Mouse (Mus musculus): Measurements from ENCODE around the gene Secisbp2. TPM values are rescaled to one million over a fixed set of nuclear protein-coding genes. Genes with fewer than 3 reads are reported as not detected.

Secisbp2 gene
- polyA plus RNA-seq, 1 experiment, result 23.4 TPM

GRCm38 (mm10) chr13:51643924-51644828 is 7.3 kb upstream of the Secisbp2 start:
- H3K4me3 ChIP-seq (ENCODE audit: insufficient read depth, low read depth, low read length), result peak overlapping the region; percentile 82
- no peak for DNase-seq
- peaks cover 8% of the 10 kb centered on the region; the same call in 1 of the 2 replicates for H3K4me1 ChIP-seq (ENCODE audit: control insufficient read depth, insufficient read depth, low read length)
- peak overlapping the region; percentile 81 for H3K27ac ChIP-seq (ENCODE audit: insufficient read depth, low read depth, low read length)
- H3K36me3 ChIP-seq (ENCODE audit: control insufficient read depth, insufficient read depth, low read length), result no peaks in the 10 kb centered on the region
- TF ChIP-seq CTCF (conservative IDR thresholded peaks at IDR 0.05; ENCODE audit: insufficient read depth, insufficient read length, low read depth, low read length), result no peak
- no peak for TF ChIP-seq POLR2A (IDR thresholded peaks at IDR 0.05; ENCODE audit: low read depth, low read length)
- WGBS, result 33% methylated on average over 20 of the region's 20 CpGs
- no peaks in the 10 kb centered on the region for H3K27me3 ChIP-seq (replicated peaks; ENCODE audit: control insufficient read depth, insufficient read depth, low read length)

GRCm38 (mm10) chr13:51644829-51645789 is 6.4 kb upstream of the Secisbp2 start, which contains the start of gene Cks2:
Gene Cks2, plus strand, starts transcription at chr13:51645232.
- peak; percentile 99 for DNase-seq
- H3K4me1 ChIP-seq (ENCODE audit: control insufficient read depth, insufficient read depth, low read length), result peaks cover 8% of the 10 kb centered on the region; the same call in 1 of the 2 replicates
- H3K4me3 ChIP-seq (ENCODE audit: insufficient read depth, low read depth, low read length), result peak within 1 kb of the TSS; percentile 90
- no peaks in the 10 kb centered on the region for H3K36me3 ChIP-seq (ENCODE audit: control insufficient read depth, insufficient read depth, low read length)
- TF ChIP-seq CTCF (conservative IDR thresholded peaks at IDR 0.05; ENCODE audit: insufficient read depth, insufficient read length, low read depth, low read length) (no peak), POLR2A (IDR thresholded peaks at IDR 0.05; ENCODE audit: low read depth, low read length) (peak; percentile 47)
- H3K27ac ChIP-seq (ENCODE audit: insufficient read depth, low read depth, low read length), result peak within 1 kb of the TSS; percentile 81
- H3K27me3 ChIP-seq (replicated peaks; ENCODE audit: control insufficient read depth, insufficient read depth, low read length), result no peaks in the 10 kb centered on the region
- under 1% methylated on average over 83 of the region's 83 CpGs for WGBS

- Histone ChIP-seq H3K27me3 (replicated peaks; ENCODE audit: control insufficient read depth, insufficient read depth, low read length) (no peaks in the 10 kb centered on the region), H3K36me3 (ENCODE audit: control insufficient read depth, insufficient read depth, low read length) (no peaks in the 10 kb centered on the region), H3K27ac (ENCODE audit: insufficient read depth, low read depth, low read length) (peak overlapping the region; percentile 69), H3K4me1 (ENCODE audit: control insufficient read depth, insufficient read depth, low read length) (peaks cover 8% of the 10 kb centered on the region; the same call in 1 of the 2 replicates), H3K4me3 (ENCODE audit: insufficient read depth, low read depth, low read length) (peak overlapping the region; percentile 90)
- 2% methylated on average over 7 of the region's 7 CpGs for WGBS
- TF ChIP-seq CTCF (conservative IDR thresholded peaks at IDR 0.05; ENCODE audit: insufficient read depth, insufficient read length, low read depth, low read length) (no peak), POLR2A (IDR thresholded peaks at IDR 0.05; ENCODE audit: low read depth, low read length) (no peak)
- DNase-seq, result peak; percentile 74
Observed at GRCm38 (mm10) chr13:51645872-51646271, 5.6 kb upstream of the Secisbp2 start.

GRCm38 (mm10) chr13:51646362-51647027 is 5.0 kb upstream of the Secisbp2 start:
- DNase-seq, result peak; percentile 25
- Histone ChIP-seq H3K27me3 (replicated peaks; ENCODE audit: control insufficient read depth, insufficient read depth, low read length) (no peaks in the 10 kb centered on the region), H3K4me3 (ENCODE audit: insufficient read depth, low read depth, low read length) (peak overlapping the region; percentile 90), H3K27ac (ENCODE audit: insufficient read depth, low read depth, low read length) (peak overlapping the region; percentile 97), H3K4me1 (ENCODE audit: control insufficient read depth, insufficient read depth, low read length) (peaks cover 11% of the 10 kb centered on the region; the same call in 1 of the 2 replicates), H3K36me3 (ENCODE audit: control insufficient read depth, insufficient read depth, low read length) (no peaks in the 10 kb centered on the region)
- TF ChIP-seq POLR2A (IDR thresholded peaks at IDR 0.05; ENCODE audit: low read depth, low read length) (no peak), CTCF (conservative IDR thresholded peaks at IDR 0.05; ENCODE audit: insufficient read depth, insufficient read length, low read depth, low read length) (no peak)
- 17% methylated on average over 3 of the region's 3 CpGs for WGBS

DNA sequence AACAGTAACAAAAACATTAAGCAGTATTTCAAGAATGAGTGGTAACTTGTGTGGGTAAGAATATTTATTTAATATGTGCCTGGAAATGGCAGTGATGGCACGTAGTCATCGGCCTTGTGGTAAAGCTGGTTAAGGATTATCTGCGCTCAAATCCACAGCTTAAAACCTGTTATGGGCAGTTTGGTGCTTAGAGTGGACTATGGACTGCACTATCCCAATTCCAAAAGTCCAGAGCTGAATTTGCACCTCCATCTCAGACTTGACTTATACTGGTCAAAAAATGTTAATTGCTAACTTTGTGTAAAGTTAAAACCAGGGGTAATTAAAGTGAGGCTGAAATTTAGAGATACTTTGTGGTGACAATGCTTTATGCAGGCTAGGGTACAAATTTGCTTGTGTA is 3.7 kb upstream of the Secisbp2 start:
- WGBS, result 43% methylated on average over 3 of the region's 3 CpGs
- TF ChIP-seq POLR2A (IDR thresholded peaks at IDR 0.05; ENCODE audit: low read depth, low read length), result no peak
- TF ChIP-seq CTCF (conservative IDR thresholded peaks at IDR 0.05; ENCODE audit: insufficient read depth, insufficient read length, low read depth, low read length), result no peak
- peaks cover 8% of the 10 kb centered on the region; the same call in 1 of the 2 replicates for H3K4me1 ChIP-seq (ENCODE audit: control insufficient read depth, insufficient read depth, low read length)
- no peaks in the 10 kb centered on the region for H3K27me3 ChIP-seq (replicated peaks; ENCODE audit: control insufficient read depth, insufficient read depth, low read length)
- H3K4me3 ChIP-seq (ENCODE audit: insufficient read depth, low read depth, low read length), result no peak overlapping the region; the same call in 1 of the 2 replicates
- H3K27ac ChIP-seq (ENCODE audit: insufficient read depth, low read depth, low read length), result peak overlapping the region; percentile 97; the same call in 1 of the 2 replicates
- no peaks in the 10 kb centered on the region for H3K36me3 ChIP-seq (ENCODE audit: control insufficient read depth, insufficient read depth, low read length)
- peak; percentile 89 for DNase-seq

GRCm38 (mm10) chr13:51648237-51648636 is 3.3 kb upstream of the Secisbp2 start:
- TF ChIP-seq CTCF (conservative IDR thresholded peaks at IDR 0.05; ENCODE audit: insufficient read depth, insufficient read length, low read depth, low read length) (no peak), POLR2A (IDR thresholded peaks at IDR 0.05; ENCODE audit: low read depth, low read length) (no peak)
- peaks cover 8% of the 10 kb centered on the region; the same call in 1 of the 2 replicates for H3K4me1 ChIP-seq (ENCODE audit: control insufficient read depth, insufficient read depth, low read length)
- H3K27me3 ChIP-seq (replicated peaks; ENCODE audit: control insufficient read depth, insufficient read depth, low read length), result no peaks in the 10 kb centered on the region
- peak overlapping the region; percentile 60; the same call in 1 of the 2 replicates for H3K27ac ChIP-seq (ENCODE audit: insufficient read depth, low read depth, low read length)
- no peak for DNase-seq
- 60% methylated on average over 4 of the region's 4 CpGs for WGBS
- no peak overlapping the region for H3K4me3 ChIP-seq (ENCODE audit: insufficient read depth, low read depth, low read length)
- H3K36me3 ChIP-seq (ENCODE audit: control insufficient read depth, insufficient read depth, low read length), result no peaks in the 10 kb centered on the region
